Mouse (Mus musculus) testis, adult 2 months (tissue): ENCODE measurements around the gene Ift46.

Source experiments
- CTCF ChIP-seq: fragments of 200-500 bp; IDR thresholded peaks from 2 replicates; pipeline ENCODE4 v1.5.1; 2012; ENCODE audit warnings: low read depth, mild to moderate bottlenecking, inconsistent platforms, low read length, moderate library complexity; ENCODE audit not compliant: control insufficient read depth, insufficient read depth, insufficient replicate concordance
- POLR2A ChIP-seq: fragments of 200-500 bp; IDR thresholded peaks from 2 replicates; pipeline ENCODE4 v1.6.1; 2012; ENCODE audit warnings: low read depth, mild to moderate bottlenecking, inconsistent platforms, low read length, moderate library complexity; ENCODE audit not compliant: control insufficient read depth

DNA sequence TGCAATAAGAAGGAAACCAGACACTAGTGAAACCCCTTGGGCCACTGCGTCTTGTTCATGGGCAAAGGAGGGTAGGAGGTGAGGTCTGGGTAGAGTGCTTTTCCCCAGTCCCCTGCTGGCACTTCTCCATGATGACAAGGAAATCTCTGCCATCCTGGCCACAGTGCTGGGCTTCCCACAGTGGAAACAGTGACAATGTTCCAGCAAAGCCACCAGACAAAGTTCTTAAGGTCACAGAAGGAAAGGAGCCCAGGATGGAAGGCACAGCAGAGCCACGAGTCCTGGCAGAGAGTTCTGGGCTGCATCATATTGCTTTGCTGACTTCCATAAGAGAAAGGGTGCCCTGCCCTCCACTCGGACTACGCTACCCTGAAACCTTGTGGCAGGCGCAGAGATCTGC is 37.8 kb downstream of the Ift46 start:
- TF ChIP-seq CTCF (no peak), POLR2A (no peak)
